ENCODE assay signal across 8 mouse cellular contexts in genomic region chr17:65612391-65613141, GRCm38 (mm10). TPM values are rescaled to one million over a fixed set of nuclear protein-coding genes. Genes with fewer than 3 reads are reported as not detected.
DNase-seq lines count a peak whose midpoint lies in the region; ATAC-seq and TF ChIP-seq lines count a peak whose summit lies in the region.

No protein-coding gene starts in this region.

- 8% methylated on average over 91 of the region's 91 CpGs for WGBS in bone marrow, adult 2 months
- WGBS in heart, embryonic 15.5 days: under 1% methylated on average over 36 of the region's 91 CpGs

- DNase-seq in CD4-positive, CD25-positive, alpha-beta regulatory T cell, adult 2 months (ENCODE audit: low read depth, low spot score): peak; percentile 65
- DNase-seq in kidney, postnatal 14 days: peak; percentile 58
- DNase-seq in lung, adult 18-20 months: peak; percentile 26 to 34
- DNase-seq in ovary, postnatal 14 days (ENCODE audit: low spot score): peak; percentile 24
- peak; percentile 44 for DNase-seq in thymus, postnatal 25 days

- H3K9me3 ChIP-seq in heart, embryonic 15.5 days (replicated peaks): no peaks in the 10 kb centered on the region

- no peaks in the 10 kb centered on the region for H3K36me3 ChIP-seq in heart, embryonic 15.5 days

- H3K4me2 ChIP-seq in heart, embryonic 15.5 days: peak overlapping the region; percentile 69

- peaks cover 6% of the 10 kb centered on the region for H3K4me1 ChIP-seq in bone marrow, adult 2 months (ENCODE audit: control insufficient read depth, insufficient read depth, low read length)
- peaks cover 41% of the 10 kb centered on the region for H3K4me1 ChIP-seq in heart, embryonic 15.5 days (replicated peaks)

- H3K4me3 ChIP-seq in bone marrow, adult 2 months (replicated peaks; ENCODE audit: control insufficient read depth, low read depth, low read length): peak overlapping the region; percentile 78
- H3K4me3 ChIP-seq in heart, embryonic 15.5 days: peak overlapping the region; percentile 92

- peak; percentile 31 for ATAC-seq in erythroblast, adult 5-6 weeks (replicated peaks; ENCODE audit: low FRiP score, poor library complexity, severe bottlenecking)
- ATAC-seq in heart, embryonic 15.5 days (replicated peaks; ENCODE audit: insufficient number of reproducible peaks, insufficient read depth, low FRiP score, low read depth): peak; percentile 37

- peak overlapping the region; percentile 97 for H3K27ac ChIP-seq in bone marrow, adult 2 months (ENCODE audit: control insufficient read depth, insufficient read depth, low read depth, low read length, poor library complexity)
- H3K27ac ChIP-seq in heart, embryonic 15.5 days: peak overlapping the region; percentile 100

- TF ChIP-seq POLR2A in bone marrow, adult 2 months (IDR thresholded peaks at IDR 0.05; ENCODE audit: borderline replicate concordance, control insufficient read depth, low read depth, low read length): no peak

- H3K9ac ChIP-seq in heart, embryonic 15.5 days: peak overlapping the region; percentile 100

- no peak for TF ChIP-seq CTCF in bone marrow, adult 2 months (IDR thresholded peaks at IDR 0.05; ENCODE audit: control insufficient read depth, insufficient read depth, low read length)

- no peaks in the 10 kb centered on the region for H3K27me3 ChIP-seq in heart, embryonic 15.5 days

RNA-seq across cellular contexts. Expression of gene Vapa, which starts 0.8 kb away (rescaled TPM):
- 30.7 and 60.4 TPM in 2 replicates for polyA plus RNA-seq in bone marrow, adult 2 months (2011; ENCODE audit: insufficient read depth, insufficient read length, low replicate concordance, missing spikeins)
- total RNA-seq in erythroblast, adult 5-6 weeks (2015; ENCODE audit: low replicate concordance): 39.3 and 48.2 TPM in 2 replicates
- 28.4 and 31.3 TPM in 2 replicates for total RNA-seq in erythroblast, adult 5-6 weeks (2017; ENCODE audit: low replicate concordance)
- 154 and 159 TPM in 2 replicates for polyA plus RNA-seq in heart, embryonic 15.5 days (2015; fragmentation: Nextera tagmentation; extraction: Ambion mirVana)

RNA-seq across cellular contexts. Expression of gene Txndc2, which starts 29.4 kb away (rescaled TPM):
- polyA plus RNA-seq in bone marrow, adult 2 months (2011; ENCODE audit: insufficient read depth, insufficient read length, low replicate concordance, missing spikeins): not detected in 2 replicates
- not detected in 2 replicates for total RNA-seq in erythroblast, adult 5-6 weeks (2015; ENCODE audit: low replicate concordance)
- not detected in 2 replicates for total RNA-seq in erythroblast, adult 5-6 weeks (2017; ENCODE audit: low replicate concordance)
- polyA plus RNA-seq in heart, embryonic 15.5 days (2015; fragmentation: Nextera tagmentation; extraction: Ambion mirVana): 0.10 TPM in 1 of 2 replicates, not detected in the other

Comparison
In these comparisons a context has a peak if more than half of its experiments do, and no peak if none do; other contexts are left out.
1. Peak in every context shown above with its lines: DNase-seq, ATAC-seq, H3K4me3 ChIP-seq and H3K27ac ChIP-seq.